Mouse (Mus musculus) yolk sac, embryonic 10.5 days (tissue): ENCODE results near the gene P2ry10b.

Source experiments
- DNase-seq: peaks from one replicate; pipeline ENCODE4 v3.0.0-alpha.2; 2017; ENCODE audit warnings: low spot score

Gene P2ry10b

DNA sequence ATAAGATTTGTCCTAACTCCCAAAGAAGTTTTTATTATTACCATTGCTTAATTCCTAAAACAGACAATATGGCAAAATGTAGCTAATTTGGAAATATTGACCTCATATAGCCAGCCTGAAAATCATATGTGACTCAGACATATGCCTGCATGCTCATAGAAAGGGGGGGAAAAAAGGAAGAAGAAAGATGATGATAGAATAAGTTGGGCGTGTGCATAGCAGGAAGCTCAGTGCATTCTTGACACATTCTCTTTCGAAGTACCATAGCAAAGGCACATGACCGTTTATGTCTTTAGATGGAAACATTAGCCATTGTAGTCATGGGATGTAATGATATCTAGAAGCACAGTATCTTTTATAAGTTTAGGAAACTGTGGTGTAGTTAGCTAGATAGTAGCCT lies at the start of gene P2ry10b:
Gene P2ry10b (plus strand): TSS at position 247 of the 400 bp plus-strand sequence.
- DNase-seq: no peak

DNA sequence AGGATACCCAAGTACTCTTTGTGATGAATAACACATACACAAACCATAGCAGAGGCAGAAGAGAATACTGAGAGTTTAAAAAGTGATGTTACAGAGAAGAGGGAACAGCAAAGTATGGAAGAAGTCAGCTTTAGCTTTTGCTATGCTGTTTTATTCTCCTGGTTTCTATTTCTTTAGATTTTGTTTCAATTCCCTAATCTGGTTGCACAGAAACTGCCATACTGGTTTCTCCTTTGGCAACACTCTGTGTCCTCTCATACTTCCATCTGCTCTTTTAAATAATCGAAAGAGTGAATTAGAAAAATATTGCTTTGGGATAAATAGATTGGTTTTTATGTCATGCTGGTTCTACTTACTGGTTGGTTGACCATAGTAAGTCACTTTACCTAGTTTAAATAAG lies 32.4 kb upstream of the P2ry10b start:
- no peak for DNase-seq

DNA sequence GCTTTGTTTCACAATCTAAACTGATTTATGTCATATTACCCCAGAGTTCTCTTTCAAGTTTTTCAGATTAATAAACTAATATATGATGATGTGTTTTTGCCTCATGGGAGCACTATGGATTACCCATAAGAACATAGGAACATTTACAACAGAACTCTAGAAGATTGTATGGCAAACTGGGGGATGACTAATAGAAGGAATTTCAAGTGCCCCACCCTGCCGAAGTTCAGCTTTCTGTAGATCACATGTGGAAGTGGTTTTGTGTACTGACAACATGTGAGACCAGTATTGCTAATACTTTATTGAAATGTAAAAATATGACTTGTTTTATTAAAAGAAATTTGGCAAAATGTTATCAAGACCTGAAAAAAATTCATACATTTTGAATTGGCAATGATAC lies 31.7 kb upstream of the P2ry10b start:
- no peak for DNase-seq

DNA sequence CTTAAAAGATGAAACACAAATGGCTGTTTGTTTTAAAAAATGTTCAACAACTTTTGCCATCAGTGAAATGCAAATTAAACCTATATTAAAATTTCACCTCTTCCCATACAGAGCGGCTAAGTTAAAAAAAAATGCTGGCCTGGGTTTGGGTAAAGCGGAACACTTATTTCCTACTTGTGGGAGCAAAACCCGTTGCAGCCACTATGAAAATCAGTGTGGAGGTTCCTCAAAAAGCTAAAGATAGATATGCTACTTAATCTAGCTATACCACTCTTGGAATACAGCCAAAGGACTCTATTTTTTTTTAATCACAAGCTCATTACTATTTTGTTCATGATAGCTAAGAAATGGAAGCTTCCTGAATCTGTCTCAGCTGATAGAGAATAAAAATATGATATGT lies 5.5 kb upstream of the P2ry10b start:
- no peak for DNase-seq

DNA sequence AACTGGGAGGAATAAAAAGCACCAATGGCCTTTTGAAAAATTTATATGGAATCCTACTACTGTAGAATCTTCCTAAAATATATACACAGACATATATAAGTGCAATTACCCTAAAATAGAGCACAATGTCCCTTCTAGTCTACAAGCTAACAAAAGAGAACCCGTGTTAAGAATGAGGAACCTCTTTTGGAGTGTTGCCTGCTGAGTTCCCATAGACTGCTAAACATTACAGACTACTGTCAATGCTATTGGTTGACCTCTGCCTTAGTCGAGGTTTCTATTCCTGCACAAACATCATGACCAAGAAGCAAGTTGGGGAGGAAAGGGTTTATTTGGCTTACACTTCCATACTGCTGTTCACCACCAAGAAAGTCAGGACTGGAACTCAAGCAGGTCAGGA lies 4.8 kb upstream of the P2ry10b start:
- DNase-seq: no peak

GRCm38 (mm10) chrX:107149391-107149993 lies 765 bp downstream of the P2ry10b start:
- DNase-seq: no peak

- no peak for DNase-seq
Observed at GRCm38 (mm10) chrX:107150027-107150426, 1.3 kb downstream of the P2ry10b start.

- no peak for DNase-seq
Observed at GRCm38 (mm10) chrX:107150752-107151515, 2.2 kb downstream of the P2ry10b start.

DNA sequence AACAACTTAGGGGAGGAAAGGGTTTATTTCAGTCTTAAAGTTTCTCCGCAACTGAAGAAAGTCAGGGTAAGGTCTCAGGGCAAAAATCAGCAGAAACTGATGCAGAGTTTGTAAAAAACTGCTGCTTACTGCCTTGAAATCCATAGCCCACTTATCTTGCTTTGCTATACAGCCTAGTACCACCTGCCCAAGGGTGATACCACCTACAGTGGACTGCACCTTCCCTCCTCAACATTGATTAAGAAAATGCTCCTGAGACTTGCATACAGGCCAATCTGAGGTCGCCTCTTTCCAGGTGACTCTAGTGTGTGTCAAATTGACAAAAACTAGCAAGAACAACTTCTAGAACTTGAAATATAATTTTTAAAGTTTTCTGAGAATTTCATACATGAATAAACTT lies 7.3 kb downstream of the P2ry10b start:
- DNase-seq: no peak

GRCm38 (mm10) chrX:107160496-107160895 lies 11.8 kb downstream of the P2ry10b start:
- no peak for DNase-seq

DNA sequence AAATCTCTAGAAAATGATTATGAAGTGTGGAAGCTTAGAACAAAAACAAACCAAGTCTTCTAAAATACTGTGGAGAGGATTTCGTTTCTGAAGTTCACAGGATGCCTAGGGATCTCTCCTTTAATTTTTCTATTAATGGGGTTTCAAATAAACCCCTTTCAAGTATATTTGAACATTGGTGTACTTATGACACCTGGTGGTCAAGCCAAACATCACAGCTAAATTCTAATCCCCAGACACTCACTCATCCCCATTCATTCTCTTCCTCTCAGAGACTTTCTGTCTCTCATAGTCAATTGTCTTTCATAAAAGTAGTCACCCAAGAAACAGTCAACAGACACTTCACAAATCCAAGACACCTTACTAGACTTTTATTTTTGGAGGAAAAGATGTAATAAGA lies 19.6 kb downstream of the P2ry10b start:
- DNase-seq: no peak

DNA sequence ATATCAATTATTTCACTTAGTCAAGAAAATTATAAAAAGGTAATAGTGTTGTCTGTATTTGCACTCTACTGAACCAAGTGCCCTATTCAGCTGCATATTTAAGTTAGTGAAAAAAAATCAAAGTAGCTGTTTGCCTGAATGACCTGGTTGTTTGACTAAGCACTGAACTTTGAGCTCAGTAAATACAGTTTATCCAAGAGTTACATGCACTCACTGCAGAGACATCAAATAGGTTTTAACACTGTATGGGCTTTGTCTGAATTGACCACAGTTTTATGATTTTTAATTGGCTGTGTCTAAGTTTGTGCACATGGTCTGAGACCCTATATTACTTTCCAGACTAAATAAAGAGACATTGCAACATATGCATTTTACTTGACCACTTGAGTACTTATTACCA lies 20.4 kb downstream of the P2ry10b start:
- DNase-seq: no peak

DNA sequence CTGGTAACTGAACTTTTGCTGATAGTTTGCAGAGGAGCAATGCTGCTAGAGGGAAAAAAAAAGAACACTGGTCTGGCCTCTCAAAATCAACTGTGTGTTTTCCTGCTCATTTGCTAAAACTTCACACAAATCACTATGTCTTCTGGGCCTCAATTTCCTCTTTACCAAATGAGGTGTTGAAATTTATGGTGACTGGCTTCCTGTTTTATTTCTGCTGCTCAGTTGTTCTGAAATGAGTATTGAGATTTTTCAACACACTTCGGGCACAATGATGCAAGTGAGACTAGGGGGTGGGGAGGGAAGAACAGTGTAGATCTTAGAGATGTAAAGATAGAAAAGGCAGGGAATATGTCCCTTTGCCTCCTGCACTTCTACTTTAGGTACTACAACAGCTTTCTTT lies 30.0 kb downstream of the P2ry10b start:
- no peak for DNase-seq

- DNase-seq: no peak
Observed at GRCm38 (mm10) chrX:107217577-107218090, 68.9 kb downstream of the P2ry10b start.
